Mouse (Mus musculus): ENCODE measurements around the gene Cd3eap. TPM values are rescaled to one million over a fixed set of nuclear protein-coding genes. Genes with fewer than 3 reads are reported as not detected.
A peak's percentile ranks its signal among the peaks of the same experiment; 100 is the strongest.

The Cd3eap gene
- polyA plus RNA-seq, 1 experiment from 2014 or later, result 29.9 TPM

DNA sequence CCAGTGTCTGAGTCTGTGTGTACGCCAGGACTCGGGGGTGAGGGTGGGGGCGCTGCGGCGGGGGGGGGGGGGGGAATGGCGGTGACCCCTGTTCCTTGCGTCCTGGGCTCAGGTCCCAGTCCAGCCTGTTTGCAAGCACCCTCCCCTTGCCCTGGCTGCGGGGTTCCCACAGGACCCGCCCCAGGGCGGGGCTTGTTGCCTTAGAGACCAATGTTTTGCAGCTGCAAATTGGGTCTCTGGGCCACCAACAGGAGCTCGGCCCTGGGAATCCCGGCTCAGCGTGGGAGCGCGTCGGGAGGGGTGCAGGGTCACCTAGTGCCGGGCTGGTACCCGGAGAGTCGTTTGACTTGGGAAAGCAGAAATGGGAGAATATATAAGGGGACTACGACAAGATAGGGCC, 32.9 kb downstream of the Cd3eap start:
- no peaks in the 10 kb centered on the region for H3K9me3 ChIP-seq
- H3K4me2 ChIP-seq (replicated peaks), result peak overlapping the region; percentile 71
- H3K9ac ChIP-seq, result peak overlapping the region; percentile 57; the same call in 1 of the 2 replicates
- peaks cover 16% of the 10 kb centered on the region for H3K27me3 ChIP-seq
- peaks cover 20% of the 10 kb centered on the region for H3K4me1 ChIP-seq
- WGBS, result under 1% methylated on average over 20 of the region's 20 CpGs
- peak; percentile 53; the same call in 1 of the 2 replicates for ATAC-seq (ENCODE audit: low FRiP score, low read depth)
- peak overlapping the region; percentile 42 for H3K4me3 ChIP-seq
- peak overlapping the region; percentile 48; the same call in 1 of the 2 replicates for H3K27ac ChIP-seq
- no peaks in the 10 kb centered on the region for H3K36me3 ChIP-seq

DNA sequence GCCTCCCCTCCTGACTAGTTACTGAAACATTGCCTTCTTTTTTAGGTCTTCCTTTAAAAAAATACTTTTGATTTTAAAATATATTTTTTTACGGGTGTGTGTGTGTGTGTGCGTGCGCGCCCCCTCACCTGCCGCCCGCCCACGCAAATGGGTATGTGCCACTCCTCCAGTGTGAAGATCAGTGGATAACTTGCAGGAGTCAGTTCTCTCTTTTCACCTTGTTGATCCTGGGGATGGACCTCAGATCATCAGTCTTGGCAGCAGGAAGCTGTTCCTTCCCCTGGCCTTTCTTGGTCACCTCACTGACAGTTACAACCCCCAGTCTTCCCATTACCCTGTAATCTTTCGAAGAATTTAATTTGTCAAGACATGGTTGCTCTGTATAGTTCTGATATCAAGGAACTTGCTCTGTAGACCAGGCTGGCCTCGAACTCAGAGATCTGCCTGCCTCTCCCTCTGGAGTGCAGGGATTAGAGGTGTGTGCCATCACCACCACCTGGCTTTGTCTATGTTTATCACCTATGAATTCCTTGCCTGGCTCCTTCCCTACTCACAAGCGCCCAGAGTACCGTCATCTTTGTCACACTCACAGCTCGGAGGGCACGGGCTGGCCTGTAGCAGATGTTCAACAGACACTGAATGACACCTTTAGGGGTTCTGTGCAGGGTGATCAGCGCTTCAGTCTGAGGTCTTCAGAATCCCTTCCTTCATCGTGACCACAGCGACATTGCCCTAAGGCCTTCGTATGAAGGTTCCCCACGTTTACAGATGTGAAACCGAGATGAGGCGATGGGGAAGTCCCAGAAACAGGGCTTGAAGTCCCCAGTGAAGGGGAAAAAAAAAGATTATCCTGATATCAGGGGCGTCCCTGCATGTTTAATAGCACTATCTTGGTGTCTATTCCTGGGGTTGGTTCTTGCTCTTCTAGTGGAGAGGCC, 33.8 kb downstream of the Cd3eap start:
- ATAC-seq (ENCODE audit: low FRiP score, low read depth), result no peak
- peak overlapping the region; percentile 71 for H3K4me2 ChIP-seq (replicated peaks)
- no peak overlapping the region for H3K9ac ChIP-seq
- no peaks in the 10 kb centered on the region for H3K36me3 ChIP-seq
- H3K27me3 ChIP-seq, result peaks cover 24% of the 10 kb centered on the region
- no peak overlapping the region for H3K4me3 ChIP-seq
- H3K27ac ChIP-seq, result no peak overlapping the region
- 67% methylated on average over 21 of the region's 21 CpGs for WGBS
- H3K4me1 ChIP-seq, result peaks cover 21% of the 10 kb centered on the region
- H3K9me3 ChIP-seq, result no peaks in the 10 kb centered on the region

DNA sequence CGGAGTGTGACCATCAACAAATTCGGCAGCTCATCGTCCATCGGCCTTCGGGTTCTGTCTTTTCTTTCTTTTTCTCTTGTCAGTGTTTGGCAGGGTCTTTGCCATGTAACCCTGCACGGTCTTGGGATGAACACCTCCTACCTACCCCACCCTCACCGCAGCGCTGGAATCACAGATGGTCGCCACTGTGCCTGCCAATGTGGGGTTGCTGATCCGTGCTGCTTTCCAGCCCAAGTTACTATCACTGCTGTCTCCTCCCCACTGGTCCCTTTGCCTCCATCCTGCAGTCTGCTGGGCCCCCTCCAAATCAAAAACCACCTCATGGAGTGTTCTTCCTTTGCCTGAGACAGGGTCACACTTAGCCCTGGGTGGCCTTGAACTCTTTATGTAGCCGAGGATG, 35.1 kb downstream of the Cd3eap start:
- H3K27me3 ChIP-seq, result peaks cover 27% of the 10 kb centered on the region
- 85% methylated on average over 11 of the region's 11 CpGs for WGBS
- no peak overlapping the region for H3K27ac ChIP-seq
- H3K36me3 ChIP-seq, result no peaks in the 10 kb centered on the region
- H3K4me1 ChIP-seq, result peaks cover 30% of the 10 kb centered on the region
- 0 out of 2 replicates have a peak overlapping the region, but pooled peaks have one; percentile 9 for H3K9ac ChIP-seq
- H3K9me3 ChIP-seq, result no peaks in the 10 kb centered on the region
- no peak overlapping the region for H3K4me3 ChIP-seq
- H3K4me2 ChIP-seq (replicated peaks), result no peak overlapping the region
- no peak for ATAC-seq (ENCODE audit: low FRiP score, low read depth)

DNA sequence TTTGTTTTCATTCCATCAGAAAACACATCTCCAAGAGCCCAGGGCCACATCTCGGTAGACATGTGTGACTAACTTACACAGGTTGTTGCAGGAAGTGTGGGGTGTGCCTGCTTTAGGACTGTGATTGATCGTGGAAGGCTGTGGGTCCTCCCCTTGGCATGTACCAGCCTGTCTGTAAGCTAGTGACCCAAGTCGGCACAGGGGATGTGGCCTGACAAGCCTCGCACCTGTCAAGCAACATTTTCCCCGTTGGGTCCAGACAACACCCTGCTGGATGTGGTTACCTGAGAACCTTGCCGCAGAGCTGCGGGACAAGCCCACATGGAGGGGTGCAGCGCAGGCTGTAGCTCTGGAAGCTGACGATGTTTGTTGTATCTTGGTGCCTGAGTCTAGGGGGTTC, 36.8 kb downstream of the Cd3eap start:
- peaks cover 26% of the 10 kb centered on the region for H3K4me1 ChIP-seq
- peaks cover 44% of the 10 kb centered on the region for H3K27me3 ChIP-seq
- no peak overlapping the region for H3K4me2 ChIP-seq (replicated peaks)
- H3K9ac ChIP-seq, result no peak overlapping the region
- no peak overlapping the region for H3K4me3 ChIP-seq
- H3K9me3 ChIP-seq, result no peaks in the 10 kb centered on the region
- H3K27ac ChIP-seq, result no peak overlapping the region
- no peak for ATAC-seq (ENCODE audit: low FRiP score, low read depth)
- WGBS, result 40% methylated on average over 9 of the region's 9 CpGs
- H3K36me3 ChIP-seq, result no peaks in the 10 kb centered on the region

DNA sequence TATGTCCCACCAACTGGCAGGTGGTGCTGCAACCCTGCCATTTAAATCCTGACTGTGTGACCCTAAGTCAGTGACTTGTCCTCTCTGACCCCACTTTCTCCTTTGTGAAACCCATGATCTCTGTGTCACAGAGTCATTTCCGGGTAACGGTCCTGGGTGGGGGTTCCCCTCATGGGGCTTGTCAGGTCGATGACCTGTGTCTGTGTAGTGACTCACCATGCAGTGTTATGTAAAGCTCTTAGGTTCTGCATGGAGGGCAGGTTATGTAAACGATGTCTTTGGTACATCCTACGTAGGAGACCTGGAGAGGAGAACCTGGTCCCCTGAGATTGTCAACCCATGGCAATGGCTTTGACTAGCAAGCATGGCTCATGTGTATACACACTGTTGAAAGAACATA, 37.8 kb downstream of the Cd3eap start:
- peaks cover 15% of the 10 kb centered on the region for H3K4me1 ChIP-seq
- 65% methylated on average over 5 of the region's 5 CpGs for WGBS
- H3K36me3 ChIP-seq, result no peaks in the 10 kb centered on the region
- H3K4me3 ChIP-seq, result no peak overlapping the region
- H3K27ac ChIP-seq, result no peak overlapping the region
- no peak overlapping the region for H3K9ac ChIP-seq
- no peak overlapping the region for H3K4me2 ChIP-seq (replicated peaks)
- peaks cover 54% of the 10 kb centered on the region for H3K27me3 ChIP-seq
- H3K9me3 ChIP-seq, result no peaks in the 10 kb centered on the region
- ATAC-seq (ENCODE audit: low FRiP score, low read depth), result no peak

DNA sequence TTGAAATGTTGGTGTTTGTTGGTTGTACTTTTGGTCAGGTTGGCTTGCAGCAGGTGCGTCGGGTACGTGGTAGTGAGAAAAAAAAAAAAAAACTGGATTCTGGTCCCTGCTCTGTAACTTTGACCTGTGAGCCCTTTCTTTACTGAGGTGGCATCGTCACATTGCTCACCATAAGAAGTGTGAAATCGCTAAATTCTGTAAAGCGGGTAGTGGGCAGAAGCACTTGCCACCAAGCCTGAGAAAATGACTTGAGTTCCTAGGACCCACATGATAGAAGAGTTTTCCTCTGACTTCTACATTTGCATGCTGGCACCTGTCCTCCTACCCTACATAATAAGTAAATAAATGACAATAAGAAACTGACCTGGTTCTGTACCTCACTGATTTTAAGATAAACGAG, 38.6 kb downstream of the Cd3eap start:
- 36% methylated on average over 7 of the region's 7 CpGs for WGBS
- Histone ChIP-seq H3K4me2 (replicated peaks) (peak overlapping the region; percentile 74), H3K4me1 (peaks cover 10% of the 10 kb centered on the region), H3K27me3 (peaks cover 63% of the 10 kb centered on the region), H3K9me3 (no peaks in the 10 kb centered on the region), H3K36me3 (no peaks in the 10 kb centered on the region), H3K27ac (no peak overlapping the region), H3K9ac (no peak overlapping the region), H3K4me3 (peak overlapping the region; percentile 49; the same call in 1 of the 2 replicates)
- no peak for ATAC-seq (ENCODE audit: low FRiP score, low read depth)

DNA sequence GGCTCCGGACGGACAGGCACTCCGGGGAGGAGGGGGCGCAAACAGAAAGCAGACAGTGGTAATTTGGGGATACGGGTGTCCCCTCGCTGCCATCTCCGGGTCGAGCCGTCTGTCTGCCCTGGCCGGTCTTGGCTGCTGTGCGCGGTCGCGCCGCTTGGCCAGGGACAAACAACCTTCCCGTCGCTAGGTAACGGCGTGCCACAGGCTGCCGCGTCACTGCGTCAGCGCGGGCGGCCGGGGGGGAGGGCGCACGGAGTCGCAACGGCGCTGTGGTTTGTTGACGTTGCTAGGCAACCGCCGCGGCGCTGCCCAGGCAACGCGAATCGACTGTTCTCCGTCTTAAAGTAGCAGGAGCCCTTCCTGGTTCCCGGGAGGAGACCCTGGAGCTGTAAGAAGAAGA, 39.4 kb downstream of the Cd3eap start:
- peak; percentile 95 for ATAC-seq (ENCODE audit: low FRiP score, low read depth)
- under 1% methylated on average over 40 of the region's 41 CpGs for WGBS
- H3K4me3 ChIP-seq, result peak overlapping the region; percentile 49

DNA sequence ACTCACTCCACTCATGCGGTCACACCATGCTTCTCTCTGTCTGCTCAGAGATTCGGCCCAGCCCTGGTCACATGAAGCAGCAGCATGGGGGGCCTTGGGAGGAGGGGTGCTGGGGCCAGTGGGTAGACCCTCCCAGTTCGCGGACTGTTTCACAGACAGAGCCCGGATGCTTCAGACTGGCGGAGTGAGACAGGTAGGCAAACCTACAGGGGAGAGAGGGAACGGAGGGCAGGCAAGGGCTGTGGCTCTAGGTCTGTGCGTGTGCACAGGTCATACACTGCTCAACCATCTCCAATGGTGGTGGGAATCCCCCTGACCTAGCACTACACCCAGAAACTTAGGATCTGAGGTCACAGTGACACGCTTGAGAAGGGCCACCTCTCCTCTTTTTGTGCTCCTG, 39.8 kb downstream of the Cd3eap start:
- no peak overlapping the region; the same call in 1 of the 2 replicates for H3K27ac ChIP-seq
- H3K4me2 ChIP-seq (replicated peaks), result peak overlapping the region; percentile 74
- peak overlapping the region; percentile 49 for H3K4me3 ChIP-seq
- peak overlapping the region; percentile 62 for H3K9ac ChIP-seq
- H3K4me1 ChIP-seq, result peaks cover 10% of the 10 kb centered on the region
- no peaks in the 10 kb centered on the region for H3K9me3 ChIP-seq
- H3K36me3 ChIP-seq, result no peaks in the 10 kb centered on the region
- WGBS, result 19% methylated on average over 9 of the region's 9 CpGs
- H3K27me3 ChIP-seq, result peaks cover 72% of the 10 kb centered on the region
- ATAC-seq (ENCODE audit: low FRiP score, low read depth), result peak; percentile 57

More for the DNA sequence above, 39.4 kb downstream of the Cd3eap start:
- Histone ChIP-seq H3K9me3 (no peaks in the 10 kb centered on the region), H3K4me2 (replicated peaks) (peak overlapping the region; percentile 74), H3K9ac (peak overlapping the region; percentile 62), H3K4me1 (peaks cover 10% of the 10 kb centered on the region), H3K27ac (no peak overlapping the region; the same call in 1 of the 2 replicates), H3K27me3 (peaks cover 68% of the 10 kb centered on the region), H3K36me3 (no peaks in the 10 kb centered on the region)

DNA sequence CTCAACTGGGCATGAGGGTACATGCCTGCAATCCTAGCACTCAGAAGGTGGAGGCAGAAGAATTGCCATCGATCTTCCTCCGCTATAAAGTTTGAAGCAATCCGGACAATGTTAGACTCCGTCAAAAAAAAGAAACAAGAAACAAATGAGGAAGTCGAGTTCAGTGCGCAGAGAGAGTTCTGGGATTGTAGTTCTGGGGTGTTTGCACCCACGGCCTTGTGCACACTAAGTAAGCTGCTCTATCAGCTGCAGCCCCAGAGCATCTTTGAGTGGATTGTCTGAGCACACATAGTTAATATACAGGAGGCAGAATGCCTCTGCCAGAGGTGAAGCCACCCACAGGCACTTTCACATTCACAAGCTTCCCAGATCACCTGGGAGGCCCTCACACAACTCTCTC, 40.6 kb downstream of the Cd3eap start:
- Histone ChIP-seq H3K27me3 (peaks cover 70% of the 10 kb centered on the region), H3K9me3 (no peaks in the 10 kb centered on the region), H3K36me3 (no peaks in the 10 kb centered on the region), H3K27ac (no peak overlapping the region), H3K4me1 (peaks cover 10% of the 10 kb centered on the region), H3K4me2 (replicated peaks) (no peak overlapping the region), H3K4me3 (no peak overlapping the region), H3K9ac (no peak overlapping the region)
- ATAC-seq (ENCODE audit: low FRiP score, low read depth), result no peak
- WGBS, result 75% methylated on average over 7 of the region's 7 CpGs

DNA sequence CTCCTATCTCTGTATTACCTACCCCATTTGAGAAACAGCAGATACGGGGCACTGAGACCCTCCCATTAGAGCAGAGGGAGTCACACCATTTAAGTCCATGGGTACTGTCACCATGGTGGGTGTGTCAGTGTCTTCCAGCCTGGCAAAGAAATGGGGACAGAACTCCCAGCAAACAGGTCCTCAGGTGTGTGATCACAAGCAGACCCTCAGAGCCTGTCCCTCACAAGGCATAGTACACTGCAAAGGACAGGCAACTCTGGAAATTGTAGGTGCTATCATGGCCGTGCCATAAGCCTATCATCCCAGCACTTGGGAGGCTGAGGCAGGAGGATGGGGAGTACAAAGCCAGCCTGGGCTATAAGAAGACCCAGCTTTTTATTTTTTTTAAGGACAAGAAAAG, 41.1 kb downstream of the Cd3eap start:
- no peak overlapping the region for H3K27ac ChIP-seq
- H3K27me3 ChIP-seq, result peaks cover 69% of the 10 kb centered on the region
- H3K4me3 ChIP-seq, result no peak overlapping the region
- H3K9ac ChIP-seq, result no peak overlapping the region
- WGBS, result 62% methylated on average over 2 of the region's 2 CpGs
- H3K36me3 ChIP-seq, result no peaks in the 10 kb centered on the region
- H3K4me1 ChIP-seq, result peaks cover 10% of the 10 kb centered on the region
- no peak overlapping the region for H3K4me2 ChIP-seq (replicated peaks)
- ATAC-seq (ENCODE audit: low FRiP score, low read depth), result no peak
- no peaks in the 10 kb centered on the region for H3K9me3 ChIP-seq

DNA sequence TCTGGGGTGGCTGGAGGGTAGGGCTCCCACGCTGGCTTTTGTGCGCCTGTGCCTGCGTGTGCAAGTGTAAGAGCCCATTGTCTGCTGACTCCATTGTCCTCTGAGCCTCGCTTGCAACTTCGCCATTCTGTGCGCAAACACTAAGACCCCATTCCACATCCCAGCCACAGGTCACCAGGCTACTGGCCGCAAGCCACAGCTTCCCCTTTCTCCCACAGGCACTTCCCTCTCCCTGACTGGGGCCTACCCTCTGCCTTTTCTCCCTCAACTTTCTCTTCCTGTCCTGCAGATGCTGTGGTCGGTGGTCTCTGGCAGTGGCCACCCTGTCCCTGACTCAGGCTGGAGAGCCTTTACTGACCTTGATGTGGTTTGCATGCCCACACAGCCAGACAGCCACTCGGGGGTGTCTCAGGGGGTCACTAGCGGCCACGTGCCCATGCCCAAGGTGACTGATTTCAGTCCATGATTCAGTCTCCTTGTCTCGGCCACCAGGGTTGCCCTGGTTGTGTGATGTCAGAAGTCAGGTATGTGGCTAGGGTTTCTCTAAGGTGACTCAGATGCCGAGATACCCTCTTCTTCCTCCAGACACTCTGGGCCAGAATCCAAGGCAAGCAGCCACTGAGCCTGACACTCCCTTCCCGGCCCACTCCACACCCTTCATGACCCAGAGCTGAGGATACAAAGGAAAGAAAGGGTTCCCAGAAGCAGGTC, 42.7 kb downstream of the Cd3eap start:
- no peak overlapping the region for H3K27ac ChIP-seq
- no peaks in the 10 kb centered on the region for H3K36me3 ChIP-seq
- H3K4me3 ChIP-seq, result no peak overlapping the region
- H3K4me2 ChIP-seq (replicated peaks), result no peak overlapping the region
- H3K27me3 ChIP-seq, result peaks cover 73% of the 10 kb centered on the region
- no peaks in the 10 kb centered on the region for H3K9me3 ChIP-seq
- WGBS, result 58% methylated on average over 14 of the region's 14 CpGs
- no peak for ATAC-seq (ENCODE audit: low FRiP score, low read depth)
- H3K9ac ChIP-seq, result no peak overlapping the region
- peaks cover 10% of the 10 kb centered on the region for H3K4me1 ChIP-seq

DNA sequence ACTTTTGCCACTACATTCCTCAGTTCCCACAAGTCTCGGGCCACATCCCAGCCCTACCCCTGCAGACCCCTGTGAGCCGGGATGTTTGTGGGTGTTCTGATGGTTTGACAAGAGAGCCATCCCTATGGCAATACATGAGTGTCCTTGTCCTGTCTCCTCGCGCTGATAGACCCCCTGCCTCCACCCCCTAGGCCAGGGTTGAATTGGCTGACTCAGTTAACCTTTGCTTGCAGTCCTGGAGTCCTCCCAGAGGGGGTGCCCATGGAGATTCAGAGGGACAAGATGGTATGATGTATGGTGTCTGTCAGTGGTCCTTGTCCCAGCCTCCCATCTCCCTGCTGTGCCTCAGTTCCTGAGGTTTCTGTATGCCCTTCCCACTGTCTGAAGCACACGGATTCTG, 45.2 kb downstream of the Cd3eap start:
- ATAC-seq (ENCODE audit: low FRiP score, low read depth), result no peak
- WGBS, result 52% methylated on average over 5 of the region's 5 CpGs

More for the DNA sequence above, 45.2 kb downstream of the Cd3eap start:
- peaks cover 10% of the 10 kb centered on the region for H3K4me1 ChIP-seq
- H3K4me3 ChIP-seq, result no peak overlapping the region
- H3K4me2 ChIP-seq (replicated peaks), result no peak overlapping the region
- no peak overlapping the region for H3K9ac ChIP-seq
- H3K9me3 ChIP-seq, result no peaks in the 10 kb centered on the region
- H3K36me3 ChIP-seq, result no peaks in the 10 kb centered on the region
- H3K27me3 ChIP-seq, result peaks cover 61% of the 10 kb centered on the region
- H3K27ac ChIP-seq, result no peak overlapping the region

Measured in limb, embryonic 13.5 days (tissue).